Mouse (Mus musculus): ENCODE data around the gene Slc16a5.

GRCm38 (mm10) chr11:115521080-115521479, 58.8 kb downstream of the Slc16a5 start:
- TF ChIP-seq TCF12 (IDR thresholded peaks at IDR 0.05; ENCODE audit: insufficient read depth, poor library complexity, severe bottlenecking) = no peak
- TF ChIP-seq POLR2A (IDR thresholded peaks at IDR 0.05; ENCODE audit: insufficient read length, low read depth) = no peak
- TF ChIP-seq POLR2AphosphoS2 (IDR thresholded peaks at IDR 0.05; ENCODE audit: insufficient read length, low read depth) = no peak
- TF ChIP-seq MAX (IDR thresholded peaks at IDR 0.05; ENCODE audit: low read depth) = no peak
- TF ChIP-seq REST (IDR thresholded peaks at IDR 0.05; ENCODE audit: insufficient read depth, insufficient read length) = no peak
- no peak for TF ChIP-seq USF1 (IDR thresholded peaks at IDR 0.05; ENCODE audit: low read depth)
- no peak for TF ChIP-seq CEBPB (IDR thresholded peaks at IDR 0.05; ENCODE audit: insufficient read depth, poor library complexity, severe bottlenecking)
- no peak for TF ChIP-seq E2F4 (IDR thresholded peaks at IDR 0.05; ENCODE audit: insufficient read depth)
- no peak for TF ChIP-seq TCF3 (IDR thresholded peaks at IDR 0.05; ENCODE audit: insufficient read length, low read depth)
- TF ChIP-seq MYOD1 (IDR thresholded peaks at IDR 0.05; ENCODE audit: control insufficient read depth in 1 of 3, insufficient read length in 2 of 3, low read depth in 2 of 3) = no peak

Measured in myocyte (in vitro differentiated cells).